Mouse (Mus musculus) liver, adult (tissue): ENCODE measurements around the gene Tcta.

ENCODE experiments used
- GATA4 ChIP-seq: IDR thresholded peaks from 2 replicates; pipeline ENCODE4 v1.6.1; 2014; ENCODE audit warnings: mild to moderate bottlenecking, low read length; ENCODE audit not compliant: insufficient replicate concordance

Tcta gene

GRCm38 (mm10) chr9:108337848-108338550 is 32.0 kb upstream of the Tcta start:
- no peak for TF ChIP-seq GATA4

DNA sequence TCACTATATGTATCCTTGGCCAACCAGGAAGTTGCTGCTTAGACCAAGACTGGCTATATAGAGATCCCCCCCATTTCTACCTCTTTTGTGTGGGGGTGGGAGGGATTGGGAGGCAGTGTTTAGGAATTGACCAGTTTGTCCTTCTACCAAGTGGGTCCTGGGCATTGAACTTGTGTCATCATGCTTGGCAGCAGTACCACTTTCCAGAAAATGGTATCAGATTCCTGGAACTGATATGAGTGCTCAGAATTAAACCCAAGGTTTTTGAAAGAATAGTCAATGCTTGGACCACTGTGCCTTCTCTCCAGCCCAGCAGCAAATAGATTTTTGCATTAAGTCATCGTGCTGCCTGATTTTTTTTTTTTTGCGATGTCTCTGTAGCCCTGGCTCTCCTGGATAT is 19.9 kb upstream of the Tcta start:
- TF ChIP-seq GATA4: peak; percentile 27; the same call in 1 of the 2 replicates

DNA sequence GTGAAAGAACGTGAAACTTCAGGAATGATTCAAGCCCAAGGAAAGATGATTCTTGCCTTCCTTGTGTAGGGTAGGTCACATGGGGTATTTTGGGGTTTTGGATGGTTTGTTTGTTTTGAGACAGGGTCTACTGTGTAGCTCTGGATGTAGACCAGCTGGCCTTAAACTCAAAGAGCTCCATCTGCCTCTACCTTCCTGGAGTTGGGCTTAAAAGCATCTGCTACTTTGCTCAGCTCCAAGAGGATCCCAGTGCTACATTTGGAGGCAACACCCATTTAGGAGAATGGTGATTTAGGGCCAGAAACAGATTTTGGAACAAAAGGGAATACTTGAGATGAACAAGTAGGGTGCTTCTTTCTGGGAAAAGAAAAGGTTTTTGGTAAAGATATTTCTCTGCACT is 18.8 kb upstream of the Tcta start:
- TF ChIP-seq GATA4: no peak

GRCm38 (mm10) chr9:108318462-108318861 is 12.5 kb upstream of the Tcta start:
- no peak for TF ChIP-seq GATA4

- TF ChIP-seq GATA4: no peak
These were observed 11.6 kb upstream of the Tcta start for GRCm38 (mm10) chr9:108317572-108317971.

DNA sequence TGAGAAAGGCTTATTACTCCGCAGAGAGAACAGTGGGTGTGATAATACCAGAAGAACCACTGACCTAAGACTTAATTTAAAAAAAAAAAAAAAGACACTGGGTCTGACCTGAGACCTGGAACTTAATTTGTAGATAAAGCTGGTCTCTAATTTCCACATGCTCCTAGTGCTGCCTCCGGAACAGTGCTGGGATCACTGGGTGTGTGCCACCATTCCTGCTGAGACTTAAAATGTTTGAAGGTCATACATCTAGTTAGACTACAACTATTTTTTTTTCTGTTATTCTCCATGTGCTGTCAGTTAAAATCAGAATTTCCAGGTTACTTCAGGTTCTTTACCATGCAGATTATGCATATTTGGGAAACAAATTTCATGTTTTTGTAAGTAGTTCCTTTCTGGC is 2.2 kb upstream of the Tcta start:
- no peak for TF ChIP-seq GATA4

- no peak for TF ChIP-seq GATA4
These were observed 1.3 kb upstream of the Tcta start for GRCm38 (mm10) chr9:108307021-108307807.

- no peak for TF ChIP-seq GATA4
These were observed 616 bp upstream of the Tcta start for GRCm38 (mm10) chr9:108306571-108306980.

GRCm38 (mm10) chr9:108305170-108305569 is 790 bp downstream of the Tcta start:
- no peak for TF ChIP-seq GATA4

DNA sequence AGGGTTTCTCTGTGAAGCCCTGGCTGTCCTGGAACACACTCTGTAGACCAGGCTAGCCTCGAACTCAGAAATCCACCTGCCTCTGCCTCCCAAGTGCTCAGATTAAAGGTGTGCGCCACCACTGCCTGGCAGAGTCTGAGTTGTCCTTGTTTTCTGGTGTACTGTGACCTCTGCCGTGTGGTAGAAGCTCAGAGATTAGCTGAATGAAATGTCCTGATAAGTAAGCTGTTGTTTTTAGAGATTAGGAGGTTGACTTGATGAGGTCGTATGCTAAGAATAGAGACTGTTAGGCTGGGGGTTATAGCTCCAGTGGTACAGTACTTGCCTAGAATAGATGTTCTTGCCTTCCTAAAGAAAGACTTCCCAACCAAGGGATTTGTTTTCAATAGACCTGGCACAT is 1.2 kb downstream of the Tcta start:
- TF ChIP-seq GATA4: no peak

- TF ChIP-seq GATA4: no peak
These were observed 4.1 kb downstream of the Tcta start for GRCm38 (mm10) chr9:108301853-108302252.

- TF ChIP-seq GATA4: no peak
These were observed 9.3 kb downstream of the Tcta start, which contains the start of gene Amt for GRCm38 (mm10) chr9:108296453-108297355. TSS of gene Amt (plus strand) at chr9:108296853.

DNA sequence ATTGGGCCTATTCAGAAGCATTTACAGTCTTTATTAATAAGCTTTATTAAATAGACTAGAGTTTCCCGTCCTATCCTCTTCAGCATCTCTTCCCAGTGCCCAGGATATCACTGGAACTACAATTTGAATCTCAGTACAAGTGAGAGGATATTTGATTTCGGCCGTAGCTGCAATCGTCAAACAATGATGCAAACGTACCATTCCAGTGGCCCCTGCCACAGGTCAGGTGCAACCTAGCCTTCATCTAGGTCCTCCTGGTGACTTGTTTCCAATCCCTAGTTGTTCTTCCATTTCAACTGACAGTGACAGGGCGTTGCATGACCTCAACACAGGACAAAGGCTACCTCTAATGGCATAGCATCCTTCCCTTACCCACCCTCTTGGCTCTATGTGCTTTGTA is 15.2 kb downstream of the Tcta start:
- no peak for TF ChIP-seq GATA4

GRCm38 (mm10) chr9:108290016-108290750 is 15.8 kb downstream of the Tcta start, which contains the start of gene Nicn1:
TSS of gene Nicn1 (plus strand) at chr9:108290429.
- TF ChIP-seq GATA4: peak; percentile 16; the same call in 1 of the 2 replicates

GRCm38 (mm10) chr9:108289347-108289746 is 16.6 kb downstream of the Tcta start:
- TF ChIP-seq GATA4: no peak

DNA sequence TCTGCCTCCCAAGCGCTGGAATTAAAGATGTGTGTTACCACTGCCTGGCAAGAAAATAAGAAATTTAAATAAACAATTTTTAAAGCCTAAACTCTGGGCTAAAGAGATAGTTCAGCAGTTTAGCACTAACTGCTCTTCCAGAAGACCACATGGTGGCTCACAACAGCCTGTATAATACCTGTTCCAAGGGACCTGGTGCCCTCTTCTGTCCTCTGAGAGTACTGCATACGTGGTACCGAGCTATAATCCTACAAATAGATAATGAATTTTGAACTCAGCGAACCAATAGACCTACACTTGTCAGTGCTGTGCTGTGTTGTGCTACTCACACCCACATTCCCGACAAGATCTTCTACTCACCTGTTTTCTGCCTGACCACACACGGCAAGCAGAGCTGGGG is 21.6 kb downstream of the Tcta start:
- TF ChIP-seq GATA4: no peak
